Mouse (Mus musculus) telencephalon, adult 2 months (tissue): Measurements from ENCODE around the gene Atrip.

Source experiments
- DNase-seq: peaks from one replicate; pipeline ENCODE4 v3.0.0-alpha.2; 2011; ENCODE audit warnings: low read depth, low spot score

Atrip gene

DNA sequence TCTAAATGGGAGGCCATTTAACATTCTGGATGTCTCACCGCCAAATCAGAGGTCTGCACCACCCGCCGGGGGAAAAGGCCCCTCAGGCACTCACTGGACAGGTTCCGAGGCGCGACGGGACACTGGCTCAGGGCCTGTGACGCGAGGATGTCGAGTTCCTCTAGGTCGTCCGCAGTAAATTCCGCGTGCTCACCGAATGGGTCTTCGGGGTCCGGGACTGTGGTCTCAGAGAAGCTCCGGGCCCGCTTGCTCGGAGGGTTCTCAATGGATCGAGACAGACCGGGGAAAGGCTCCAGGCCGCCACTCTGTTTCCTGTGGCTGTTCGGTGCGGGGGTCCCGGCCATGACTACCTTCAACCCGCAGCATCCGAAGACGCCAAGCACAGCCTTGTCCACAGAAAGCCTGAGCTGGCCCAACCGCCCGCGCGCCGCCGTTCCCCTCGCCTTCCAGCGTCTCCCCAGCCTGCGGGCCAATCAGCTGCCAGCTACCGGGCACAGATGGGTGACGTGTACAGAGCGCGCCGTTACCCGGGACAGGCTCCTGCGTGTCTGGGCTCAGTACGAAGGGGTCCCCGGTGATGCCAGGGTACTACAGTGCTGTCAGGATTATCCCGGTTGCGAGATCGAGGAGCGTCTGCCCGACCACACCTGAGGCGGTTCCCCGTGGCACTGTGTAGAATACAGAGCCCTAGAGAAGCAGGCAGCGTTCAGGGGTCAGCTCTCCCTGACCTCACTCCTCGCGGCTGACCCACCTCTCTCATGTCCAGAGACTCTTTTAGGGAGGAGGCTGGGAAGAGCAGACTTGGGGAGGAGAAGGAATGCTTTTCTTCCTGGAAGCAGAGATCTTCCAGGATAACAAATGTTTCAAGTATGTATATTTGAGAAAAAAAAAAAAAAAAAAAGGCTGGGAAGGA, at the start of gene Atrip:
Gene Atrip (minus strand): TSS at position 464 of the 913 bp plus-strand sequence.
- DNase-seq, result peak; percentile 87

DNA sequence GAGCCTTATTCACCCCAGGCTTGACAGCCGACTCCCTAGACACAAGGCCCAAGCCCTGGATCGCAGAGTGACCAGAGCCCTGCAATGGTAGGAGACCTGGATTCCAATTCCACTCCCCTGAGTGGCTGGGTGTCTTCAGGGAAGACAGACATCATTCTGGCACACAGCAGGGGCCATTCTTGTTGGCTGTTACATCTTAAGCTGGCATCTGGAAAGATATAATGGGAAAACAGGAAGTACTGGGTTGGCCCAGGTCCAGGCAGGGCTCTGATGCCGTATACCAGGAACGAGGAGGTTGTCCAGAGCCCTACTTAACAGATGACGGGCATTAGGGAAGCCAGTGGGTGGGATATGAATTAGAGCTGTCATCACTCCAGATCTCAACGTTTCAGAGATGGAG, 49.3 kb upstream of the Atrip start:
- DNase-seq, result no peak

DNA sequence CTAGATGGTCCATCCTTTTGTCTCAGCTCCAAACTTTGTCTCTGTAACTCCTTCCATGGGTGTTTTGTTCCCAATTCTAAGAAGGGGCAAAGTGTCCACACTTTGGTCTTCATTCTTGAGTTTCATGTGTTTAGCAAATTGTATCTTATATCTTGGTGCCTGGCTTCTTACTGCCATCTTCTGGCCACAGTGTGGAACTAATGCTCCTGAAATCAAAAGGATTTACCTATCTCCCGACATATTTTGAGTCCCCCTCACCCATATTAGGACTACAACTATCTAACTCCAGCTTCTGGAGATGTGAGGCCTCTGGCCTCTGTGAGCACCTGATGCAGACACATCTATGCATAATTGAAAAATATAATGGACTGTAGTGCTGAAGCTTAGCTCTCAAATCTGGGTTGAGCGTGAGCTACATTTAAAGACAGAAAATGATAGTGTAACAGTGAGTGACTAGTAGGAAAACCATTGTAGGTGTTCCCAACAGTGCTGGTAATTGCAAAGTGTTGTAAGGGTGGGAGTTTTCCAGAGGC, 48.7 kb upstream of the Atrip start:
- DNase-seq, result peak; percentile 23

DNA sequence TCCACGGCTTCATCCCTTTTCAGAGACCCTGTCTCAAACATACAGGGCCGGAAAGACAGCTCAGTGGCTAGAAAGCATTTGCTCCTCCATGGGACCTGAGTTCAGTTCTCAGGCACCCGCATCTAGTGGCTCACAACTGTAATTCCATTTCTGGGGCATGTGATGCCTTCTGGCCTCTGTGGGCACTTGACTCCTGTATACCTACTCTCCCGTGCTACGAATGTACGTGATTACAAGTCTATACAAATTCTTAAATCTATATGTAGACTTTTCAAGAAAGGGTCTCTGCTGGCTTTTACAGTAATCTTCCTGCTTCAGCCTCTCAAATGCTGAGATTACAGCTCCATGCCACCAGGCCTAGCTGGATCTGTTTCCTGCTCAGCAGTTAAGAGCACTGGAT, 47.0 kb upstream of the Atrip start:
- DNase-seq, result no peak

DNA sequence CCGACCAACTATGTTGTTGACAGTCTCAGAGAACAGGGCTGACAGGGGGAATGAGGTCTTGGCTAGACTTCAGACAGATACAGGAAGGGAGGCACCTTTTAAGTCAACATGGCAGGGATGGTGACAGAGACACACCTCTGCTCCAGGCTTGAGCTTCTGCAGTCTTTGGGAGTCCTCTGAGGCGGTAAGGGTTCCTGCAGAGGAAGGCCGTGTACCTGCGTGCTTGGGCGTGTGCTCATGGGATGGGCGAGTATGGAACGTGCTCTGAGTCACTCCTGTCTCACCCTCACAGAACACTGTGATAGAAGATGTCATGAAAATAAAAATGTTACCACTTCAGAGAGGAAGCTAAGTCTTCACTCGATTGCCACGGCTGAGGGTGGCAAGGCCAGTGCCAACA, 45.6 kb upstream of the Atrip start:
- DNase-seq, result no peak

DNA sequence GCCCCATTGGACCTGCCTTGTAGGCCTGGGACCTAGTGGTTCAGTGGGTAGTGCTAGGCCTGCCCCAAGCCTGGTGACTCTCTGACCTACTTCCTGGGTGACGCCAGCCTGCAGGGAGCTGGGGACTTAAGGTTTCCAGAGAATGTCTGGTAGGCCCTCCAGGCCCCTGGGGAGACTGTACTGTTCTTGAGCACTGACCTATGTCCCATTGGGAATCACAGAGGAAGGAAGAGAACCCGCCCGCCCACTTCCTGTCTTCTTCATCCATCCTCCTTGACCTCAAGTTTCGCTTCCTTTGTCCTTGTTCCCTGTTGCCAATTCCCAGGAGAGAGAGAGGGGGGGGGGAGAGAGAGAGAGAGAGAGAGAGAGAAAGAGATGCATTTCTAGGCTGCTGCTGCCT, 44.2 kb upstream of the Atrip start:
- DNase-seq, result no peak

DNA sequence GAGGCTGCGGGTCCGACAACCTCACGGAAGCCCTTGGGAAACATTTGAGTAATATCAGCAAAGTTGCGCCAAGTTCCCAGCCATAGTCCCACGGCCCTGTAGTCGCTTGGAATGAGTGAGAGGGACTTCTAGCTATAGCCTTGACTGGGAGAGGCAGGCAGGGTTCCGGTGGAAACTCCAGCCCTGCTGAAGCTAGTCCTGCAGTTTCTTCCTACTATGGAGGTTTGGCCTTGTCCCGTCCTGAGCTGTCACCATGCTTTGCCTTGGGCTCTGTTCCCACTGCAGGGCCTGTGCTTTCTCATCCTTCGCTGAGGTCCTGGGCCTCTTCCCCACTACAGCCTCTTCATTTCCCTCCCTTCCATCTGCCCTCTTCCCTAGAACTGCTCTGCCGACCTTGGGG, 42.3 kb upstream of the Atrip start:
- DNase-seq, result no peak

DNA sequence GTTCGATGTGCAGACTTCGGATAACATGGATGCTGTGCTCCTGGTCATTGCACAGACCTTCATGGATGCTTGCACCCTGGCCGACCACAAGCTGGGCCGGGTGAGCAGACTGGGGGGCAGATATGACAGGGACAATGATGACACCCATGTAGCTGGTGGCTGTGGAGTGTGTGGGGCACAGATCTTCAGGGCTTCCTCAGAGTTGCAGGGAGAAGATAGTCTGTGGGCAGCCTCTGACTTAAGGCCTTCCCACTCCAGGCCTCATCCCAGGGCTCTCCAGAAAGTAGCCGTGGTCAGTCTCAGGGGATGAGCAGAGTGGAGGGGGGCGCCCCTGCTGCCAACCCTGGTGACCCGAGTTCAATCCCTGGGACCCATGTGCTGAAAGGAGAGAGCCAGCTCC, 40.9 kb upstream of the Atrip start:
- no peak for DNase-seq

DNA sequence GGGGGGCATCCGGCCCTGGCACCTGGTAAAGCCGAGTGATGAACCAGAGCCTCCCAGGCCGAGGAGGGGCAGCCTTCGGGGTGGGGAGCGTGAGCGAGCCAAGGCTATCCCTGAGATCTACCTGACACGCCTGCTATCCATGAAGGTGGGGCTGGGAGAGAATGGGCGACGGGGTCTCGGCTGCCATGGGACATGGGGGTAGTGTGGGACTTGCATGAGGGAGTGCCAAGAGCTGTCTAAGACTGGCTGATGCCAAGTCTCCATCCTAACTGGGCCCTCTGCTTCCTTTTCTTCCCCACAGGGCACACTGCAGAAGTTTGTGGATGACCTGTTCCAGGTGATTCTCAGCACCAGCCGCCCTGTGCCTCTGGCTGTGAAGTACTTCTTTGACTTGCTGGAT, 40.4 kb upstream of the Atrip start:
- DNase-seq, result no peak

DNA sequence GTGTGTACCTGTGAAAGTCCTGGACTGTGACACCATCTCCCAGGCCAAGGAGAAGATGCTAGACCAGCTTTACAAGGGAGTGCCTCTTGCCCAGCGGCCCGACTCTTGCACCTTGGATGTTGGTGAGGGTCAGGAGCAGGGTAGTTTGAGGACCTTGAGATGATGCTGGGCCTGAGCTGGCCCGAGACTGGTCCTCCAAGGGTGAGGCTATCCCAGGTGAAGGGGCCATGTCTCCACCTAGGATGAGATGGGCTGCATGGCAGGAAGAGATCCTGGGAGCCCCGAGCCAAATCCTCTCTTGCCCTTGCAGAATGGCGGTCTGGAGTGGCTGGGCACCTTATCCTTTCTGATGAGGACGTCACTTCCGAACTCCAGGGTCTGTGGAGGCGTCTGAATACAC, 39.4 kb upstream of the Atrip start:
- DNase-seq, result no peak

DNA sequence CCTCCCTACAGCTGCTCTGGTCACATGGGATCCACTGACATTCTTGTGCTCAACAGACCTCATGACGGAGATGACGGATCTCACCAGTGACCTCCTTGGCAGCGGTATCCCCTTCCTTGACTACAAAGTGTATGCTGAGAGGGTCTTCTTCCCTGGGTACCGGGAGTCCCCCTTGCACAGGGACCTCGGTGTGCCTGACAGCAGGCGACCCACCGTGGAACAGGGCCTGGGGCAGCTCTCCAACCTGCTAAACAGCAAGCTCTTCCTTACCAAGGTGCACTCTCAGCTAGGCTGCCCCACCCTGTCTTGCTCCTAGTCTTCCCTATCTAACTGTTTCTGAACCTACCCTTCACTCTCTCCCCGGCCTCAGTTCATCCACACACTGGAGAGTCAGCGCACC, 37.7 kb upstream of the Atrip start:
- DNase-seq, result no peak

DNA sequence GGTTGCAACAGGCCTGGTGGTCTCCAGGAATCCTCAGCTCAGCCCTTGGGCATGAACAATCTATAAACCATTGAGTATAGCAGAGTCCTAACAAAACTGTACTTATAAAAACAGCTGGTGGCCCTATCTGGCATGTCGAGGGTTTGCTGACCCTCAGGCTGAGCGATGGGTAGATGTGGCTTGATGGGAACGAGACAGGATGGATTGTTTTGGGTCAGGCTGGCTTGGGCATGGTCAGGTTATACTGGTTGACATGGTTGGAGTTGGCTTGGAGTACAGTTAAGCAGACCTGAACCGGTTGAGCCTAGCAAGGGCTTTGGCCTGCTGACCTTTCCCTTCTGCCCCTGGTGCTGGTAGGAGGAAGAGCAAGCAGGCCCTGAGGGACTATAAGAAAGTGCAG, 37.2 kb upstream of the Atrip start:
- DNase-seq, result no peak

DNA sequence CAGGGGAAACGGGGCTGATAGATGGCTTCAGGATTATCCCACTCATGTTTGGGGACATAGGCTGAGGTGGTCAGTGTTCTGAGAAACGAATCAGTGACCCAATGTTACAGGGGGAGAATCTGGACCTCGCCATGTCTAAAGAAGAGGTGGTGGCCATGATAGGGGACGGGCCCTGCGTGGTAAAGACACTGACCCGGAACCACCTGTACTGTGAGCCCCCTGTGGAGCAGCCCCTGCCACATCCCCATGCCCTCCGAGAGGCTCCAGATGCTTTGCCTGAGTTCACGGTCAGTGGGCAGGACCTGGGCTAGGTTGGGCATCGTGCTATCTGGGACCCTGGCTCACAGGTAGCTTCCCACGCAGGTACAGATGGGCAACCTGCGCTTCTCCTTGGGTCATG, 36.3 kb upstream of the Atrip start:
- DNase-seq, result no peak

DNA sequence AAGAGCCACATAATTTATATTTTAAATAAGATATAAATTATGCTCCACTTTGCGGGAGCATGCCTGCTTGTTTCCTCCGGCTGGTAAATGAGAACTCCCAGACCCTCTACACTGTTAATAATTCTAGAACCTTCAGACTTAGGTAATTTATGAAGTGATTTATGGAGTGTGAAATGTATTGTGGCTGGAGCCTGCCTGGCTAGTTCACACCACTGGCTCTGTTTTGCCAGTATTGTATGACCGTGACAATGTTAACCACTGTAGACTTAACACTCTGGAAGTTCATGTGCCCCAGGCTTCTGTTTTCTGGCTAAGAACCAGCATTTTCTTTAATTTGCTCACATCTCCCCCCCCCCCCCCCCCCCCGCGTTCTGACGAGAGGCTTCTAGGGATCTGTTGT, 33.4 kb upstream of the Atrip start:
- DNase-seq, result no peak

DNA sequence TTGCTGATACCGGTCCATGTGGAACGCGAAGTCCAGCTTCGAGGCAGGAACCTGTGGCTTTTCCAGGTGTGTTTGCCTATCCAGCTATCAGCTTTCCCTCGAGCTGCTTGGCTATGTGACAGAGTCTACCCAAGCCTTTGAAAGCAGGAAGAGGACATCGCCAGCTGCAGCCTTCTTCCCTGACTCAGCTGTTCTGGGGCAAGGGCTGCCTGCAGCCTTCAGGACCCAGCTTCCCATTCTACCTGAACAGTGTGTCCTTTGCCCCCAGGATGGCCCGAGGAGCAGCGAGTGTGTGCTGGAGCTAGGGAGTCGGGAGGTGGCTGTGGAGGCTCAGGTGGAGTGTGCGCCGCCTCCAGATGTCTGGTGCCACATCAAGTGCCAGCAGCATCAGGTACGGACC, 31.7 kb upstream of the Atrip start:
- no peak for DNase-seq

DNA sequence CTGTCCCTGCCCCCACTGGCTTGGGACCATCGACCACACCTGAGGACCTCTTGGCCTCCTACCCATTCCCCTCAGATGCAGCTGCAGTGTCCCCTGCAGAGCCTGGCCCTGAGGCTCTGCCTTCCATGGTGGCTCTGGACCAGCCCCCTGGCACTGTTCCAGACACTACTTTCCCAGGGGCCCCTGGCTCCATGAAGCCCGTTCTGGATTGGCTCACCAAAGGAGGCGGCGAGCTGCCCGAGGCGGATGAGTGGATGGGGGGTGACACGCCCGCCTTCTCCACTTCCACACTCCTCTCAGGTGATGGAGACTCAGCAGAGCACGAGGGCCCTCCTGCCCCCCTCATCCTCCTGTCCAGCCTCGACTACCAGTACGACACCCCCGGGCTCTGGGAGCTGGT, 31.1 kb upstream of the Atrip start:
- DNase-seq, result no peak

DNA sequence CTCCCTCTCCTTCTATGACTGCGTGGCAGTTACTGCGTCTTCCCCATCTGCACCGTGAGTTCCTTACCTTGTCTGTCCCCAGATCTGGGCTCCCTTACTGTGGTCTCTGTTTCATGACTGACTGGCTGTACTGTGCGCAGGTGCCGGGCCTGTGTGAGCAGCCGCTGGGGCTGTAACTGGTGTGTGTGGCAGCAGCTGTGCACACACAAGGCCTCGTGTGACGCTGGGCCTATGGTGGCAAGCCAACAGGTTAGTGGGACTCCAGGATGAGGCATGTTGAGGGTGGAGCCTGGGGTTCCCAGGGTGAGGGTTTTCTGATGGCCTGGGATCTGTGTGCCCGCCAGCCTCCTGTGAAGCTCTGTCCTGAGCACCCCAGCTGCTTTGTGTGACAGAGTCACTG, 30.2 kb upstream of the Atrip start:
- no peak for DNase-seq

DNA sequence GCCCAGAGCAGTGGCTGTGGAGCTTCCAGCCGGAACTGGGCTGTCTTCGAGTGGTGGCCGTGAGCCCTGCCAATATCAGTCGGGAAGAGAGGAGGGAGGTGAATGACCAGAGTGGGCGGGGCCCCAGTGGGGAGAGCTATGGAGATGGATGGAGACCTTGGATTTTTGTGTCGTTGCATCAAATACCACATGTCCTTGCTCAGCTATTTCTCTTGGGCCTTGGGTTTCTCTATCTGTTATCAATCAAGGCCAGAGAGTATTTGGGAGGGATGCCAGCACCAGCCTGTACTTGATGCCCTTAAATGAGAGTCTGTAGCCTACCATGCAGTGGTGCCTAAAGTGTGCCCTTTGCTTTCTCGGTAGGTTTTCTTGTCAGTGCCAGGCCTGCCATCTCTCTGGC, 29.3 kb upstream of the Atrip start:
- no peak for DNase-seq

DNA sequence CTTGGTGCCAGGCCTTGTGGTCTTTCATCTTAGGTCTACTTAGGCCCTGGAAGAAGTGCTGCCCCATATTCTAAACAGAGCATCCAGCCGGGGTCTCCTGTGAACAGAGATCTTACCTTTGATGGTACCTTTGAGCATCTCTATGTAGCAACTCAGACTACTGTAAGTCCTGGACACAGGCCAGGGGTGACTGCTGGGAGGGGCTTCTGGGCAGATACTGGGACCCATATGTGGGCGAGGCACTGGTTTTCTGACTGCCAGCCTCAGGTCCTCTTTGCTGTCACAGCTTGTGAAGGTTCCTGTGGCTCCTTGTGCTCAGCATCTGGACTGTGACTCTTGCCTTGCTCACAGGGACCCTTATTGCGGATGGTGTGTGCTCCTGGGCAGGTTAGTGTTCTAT, 28.6 kb upstream of the Atrip start:
- DNase-seq, result no peak

DNA sequence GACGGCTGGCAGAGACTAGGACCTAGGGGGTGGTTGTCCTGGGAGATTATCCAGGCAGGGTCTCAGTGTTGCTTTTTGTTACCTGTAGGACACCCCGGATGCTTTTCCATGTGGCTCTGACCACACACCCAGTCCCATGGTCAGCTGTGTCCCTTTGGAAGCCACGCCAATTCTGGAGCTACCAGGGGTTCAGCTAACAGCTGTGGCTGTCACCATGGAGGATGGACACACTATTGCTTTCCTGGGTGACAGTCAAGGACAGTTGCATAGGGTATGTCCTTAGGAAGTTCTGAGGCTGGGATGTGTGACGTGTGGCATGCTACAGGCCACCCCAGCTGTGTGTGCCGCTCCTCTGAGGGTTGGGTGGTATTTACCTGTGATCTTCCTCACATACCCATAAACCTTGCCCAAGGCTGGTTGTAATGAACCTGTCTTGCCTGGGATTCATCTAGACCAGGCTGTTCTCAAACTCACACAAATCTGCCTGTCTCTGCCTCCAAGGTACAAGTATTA, 28.1 kb upstream of the Atrip start:
- DNase-seq, result no peak

DNA sequence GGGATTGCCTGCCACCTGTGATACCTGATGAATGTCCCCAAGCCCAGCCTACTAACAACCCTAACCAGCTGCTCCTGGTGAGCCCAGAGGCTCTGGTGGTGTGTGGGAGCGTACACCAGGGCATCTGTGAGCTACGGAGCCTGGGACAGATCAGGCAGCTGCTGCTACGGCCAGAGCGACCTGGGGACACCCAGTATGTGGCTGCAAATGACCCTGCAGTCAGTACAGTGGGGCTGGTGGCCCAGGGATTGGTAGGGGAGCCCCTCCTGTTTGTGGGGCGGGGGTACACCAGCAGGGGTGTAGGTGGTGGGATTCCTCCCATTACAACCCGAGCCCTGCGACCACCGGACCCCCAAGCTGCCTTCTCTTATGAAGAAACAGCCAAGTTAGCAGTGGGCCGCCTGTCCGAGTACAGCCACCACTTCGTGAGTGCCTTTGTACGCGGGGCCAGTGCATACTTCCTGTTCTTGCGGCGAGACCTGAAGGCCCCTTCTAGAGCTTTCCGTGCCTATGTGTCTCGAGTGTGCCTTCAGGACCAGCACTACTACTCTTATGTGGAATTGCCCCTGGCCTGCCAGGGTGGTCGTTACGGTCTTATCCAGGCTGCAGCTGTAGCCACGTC, 26.5 kb upstream of the Atrip start:
- DNase-seq, result no peak

DNA sequence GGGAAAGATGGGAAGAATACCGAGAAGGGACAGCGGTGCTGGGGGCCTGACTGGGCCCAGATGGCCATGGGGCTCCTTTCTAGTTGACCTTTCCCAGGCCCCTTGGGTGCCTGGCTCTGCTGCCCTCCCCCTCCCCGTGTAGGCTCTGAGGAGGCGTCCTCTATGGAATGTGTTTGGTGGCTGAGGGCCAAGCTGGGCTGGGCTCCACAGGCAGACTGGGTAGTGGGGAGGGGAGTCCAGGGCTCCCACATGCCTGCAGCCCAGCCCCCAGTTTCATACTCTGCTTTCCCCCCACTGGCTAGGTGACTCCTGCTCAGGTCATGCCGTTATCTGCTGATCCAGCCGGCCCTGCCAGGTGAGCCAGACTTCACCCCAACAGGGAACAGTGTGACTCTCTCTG, 25.0 kb upstream of the Atrip start:
- no peak for DNase-seq

DNA sequence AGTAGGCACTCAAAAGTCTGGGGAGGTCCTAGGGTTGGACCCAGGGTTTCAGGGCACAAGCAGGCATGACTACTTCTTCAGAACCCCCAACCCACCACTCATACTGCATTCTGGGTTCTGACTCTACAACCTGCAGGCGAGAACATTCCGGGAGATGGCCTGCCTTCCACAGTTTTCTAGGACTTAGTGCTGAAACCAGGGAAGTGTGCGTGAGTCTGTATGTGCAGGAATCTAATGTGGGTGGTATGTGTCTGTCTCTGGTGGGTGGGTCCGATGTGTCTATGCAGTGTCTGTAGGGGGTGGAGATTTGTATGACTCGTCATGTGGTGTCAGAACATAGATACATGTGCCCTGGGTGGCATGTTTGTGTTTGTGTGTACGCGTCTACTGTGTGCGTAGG, 24.4 kb upstream of the Atrip start:
- no peak for DNase-seq
